Mouse (Mus musculus) heart, postnatal 10 days (tissue): ENCODE data around the gene Srrm3. TPM values are rescaled to one million over a fixed set of nuclear protein-coding genes. Genes with fewer than 3 reads are reported as not detected.

Experiments
- DNase-seq, 2 experiments: peaks; one replicate each; pipeline ENCODE4 v3.0.0; 2021
- intact Hi-C: fragments of 180-260 bp; cut with DNase I; formaldehyde crosslinking; loops from one replicate; pipeline ENCODE4 v1.15.1; 2025
- total RNA-seq, 2 experiments: library from RNA; stranded (reverse); gene quantifications; 2 replicates each; pipeline ENCODE4 v1.2.3; 2021

The Srrm3 gene
- total RNA-seq: under 1 TPM; 0.24 to 0.25 TPM

DNA sequence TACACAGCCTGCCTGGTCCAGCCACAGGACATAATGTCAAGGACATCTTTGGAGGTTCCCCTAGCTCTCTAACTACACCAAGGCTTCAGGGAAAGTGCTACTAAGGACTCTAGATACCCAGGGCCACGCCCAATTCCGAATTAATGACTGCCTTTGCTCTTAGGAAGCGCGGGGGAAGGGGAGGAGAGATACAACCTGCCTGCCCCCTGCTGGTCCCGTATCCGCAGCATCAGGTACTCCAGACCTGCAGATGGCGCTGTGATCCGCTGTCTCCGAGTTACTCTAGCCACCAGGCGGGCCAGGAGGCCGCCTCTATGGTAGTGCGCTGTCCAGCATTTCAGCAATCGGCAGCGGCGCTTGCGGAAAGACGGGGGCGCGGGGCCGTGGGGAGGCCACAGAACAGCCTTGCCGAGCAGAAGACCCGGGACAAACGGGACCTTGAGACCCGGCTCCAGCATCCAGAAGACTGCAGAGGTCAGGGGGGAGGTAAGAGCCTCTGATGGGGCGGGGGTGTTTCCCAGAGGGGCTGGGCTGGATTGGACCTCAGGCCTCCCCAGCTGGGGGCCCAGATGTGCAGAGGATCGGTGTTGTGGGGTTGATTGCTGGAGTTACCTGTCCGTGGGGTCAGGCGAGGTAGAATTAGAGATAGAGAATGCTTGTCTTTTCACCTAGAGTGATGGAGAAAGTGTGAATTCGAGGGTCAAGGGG, at the start of gene Srrm3:
Srrm3 (plus strand) TSS at position 336 of the 708 bp plus-strand sequence.
- peak; percentile 92 to 97 for DNase-seq
- intact Hi-C loops: loop anchor here (5.0 kb wide), 1 partner anchor 36 kb away; no protein-coding TSS in a partner anchor

DNA sequence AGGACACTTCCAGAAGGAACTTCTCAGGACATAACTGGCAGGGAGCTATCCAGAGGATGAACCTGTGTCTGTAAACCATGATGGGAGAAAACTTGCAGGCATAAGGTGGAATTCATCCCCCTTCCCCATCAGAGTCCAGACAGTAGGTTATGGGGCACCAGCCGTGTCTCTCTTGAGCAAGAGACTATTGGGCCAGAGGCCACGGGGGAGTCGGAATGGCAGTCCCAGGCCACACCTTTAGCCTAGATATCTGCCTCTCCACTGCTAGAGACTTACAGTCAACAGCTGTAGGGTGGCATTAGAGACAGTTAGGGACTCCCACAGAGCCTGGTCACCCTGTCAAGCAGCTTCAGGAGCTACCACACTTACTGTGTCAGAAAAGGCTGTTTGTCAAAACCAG, 44.8 kb upstream of the Srrm3 start:
- DNase-seq: no peak
- intact Hi-C loops: loop anchor here (2.0 to 5.0 kb wide), 2 partner anchors 131 to 360 kb away; no protein-coding TSS in a partner anchor

DNA sequence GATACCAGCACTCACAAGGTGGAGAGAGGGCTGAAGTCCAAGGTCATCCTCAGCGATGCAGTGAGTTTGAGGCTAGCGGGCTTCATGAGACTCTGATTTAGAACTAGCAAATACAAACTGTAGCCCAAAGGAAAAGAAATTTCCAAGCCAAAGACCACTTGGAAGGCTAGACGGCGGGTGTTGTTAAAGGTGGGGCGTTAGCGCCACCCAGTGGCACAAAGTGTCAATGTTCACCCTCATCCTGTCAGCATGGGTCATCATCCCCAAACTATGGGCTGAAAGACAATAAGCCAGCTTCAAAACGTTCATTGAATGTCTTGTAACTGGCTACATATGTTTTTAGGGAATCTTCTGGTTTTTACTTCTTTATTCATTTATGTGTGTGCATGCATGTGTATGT, 43.2 kb upstream of the Srrm3 start:
- intact Hi-C loops: loop anchor here (1.0 to 5.0 kb wide), 3 partner anchors 133 to 361 kb away; no protein-coding TSS in a partner anchor
- peak; percentile 78 to 89 for DNase-seq

DNA sequence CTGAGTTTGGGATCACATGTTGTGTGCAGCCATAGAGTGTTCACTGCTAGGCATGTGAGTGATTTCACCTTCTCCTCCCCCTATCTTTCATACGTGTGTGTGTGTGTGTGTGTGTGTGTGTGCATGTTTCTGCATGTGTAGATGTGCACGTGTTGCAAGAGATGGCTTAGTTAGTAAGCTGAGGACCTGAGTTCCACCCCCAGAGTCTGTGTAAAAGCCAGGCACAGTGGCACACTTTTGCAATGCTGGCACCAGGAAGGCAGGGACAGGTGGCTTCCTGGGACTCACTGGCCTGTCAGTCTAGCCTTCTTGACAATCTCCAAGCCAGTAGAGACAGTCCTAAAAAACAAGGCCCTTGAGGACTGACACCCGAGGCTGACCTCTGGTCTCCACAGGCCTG, 41.7 kb upstream of the Srrm3 start:
- intact Hi-C loops: loop anchor here (5.0 kb wide), 1 partner anchor 363 kb away; no protein-coding TSS in a partner anchor
- DNase-seq: no peak

DNA sequence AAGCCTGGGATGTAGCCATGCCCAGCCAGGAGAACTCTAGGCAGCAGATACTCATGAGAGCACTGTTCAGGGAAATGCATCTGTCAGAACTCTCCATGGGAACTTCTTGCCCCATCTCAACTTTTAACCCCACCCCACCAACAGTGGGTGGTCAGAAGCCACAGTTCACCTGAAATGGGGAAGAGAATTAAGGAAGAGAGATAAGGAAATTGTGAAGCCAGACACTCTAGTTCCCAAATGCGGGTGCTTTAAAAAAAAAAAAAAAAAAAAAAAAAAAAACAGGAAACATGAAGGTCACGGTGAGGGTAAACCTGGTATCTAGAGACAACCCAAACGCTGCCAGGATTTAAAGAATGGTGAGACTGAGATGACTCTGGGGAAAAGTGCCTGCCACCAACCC, 34.2 kb upstream of the Srrm3 start:
- no peak for DNase-seq
- intact Hi-C loops: no loop called here

DNA sequence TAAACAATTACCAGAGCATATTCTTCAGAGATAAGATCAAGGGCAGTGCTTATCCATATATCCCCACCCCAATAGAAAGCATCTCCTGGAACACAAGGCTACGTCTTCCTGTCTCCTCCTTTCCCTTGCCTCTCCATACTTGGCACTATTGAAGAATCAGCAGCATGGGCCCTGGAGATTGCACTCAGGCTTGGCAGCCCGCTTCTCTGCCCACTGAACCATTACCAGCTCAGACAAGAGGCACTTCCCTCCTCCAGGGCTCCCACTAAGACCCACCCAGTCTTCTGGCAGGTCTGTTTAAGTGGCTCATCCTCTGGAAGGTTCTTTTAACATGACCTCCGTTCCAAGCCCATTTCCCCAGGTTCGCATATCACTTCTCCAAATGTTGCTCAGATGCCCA, 30.1 kb upstream of the Srrm3 start:
- no peak for DNase-seq

DNA sequence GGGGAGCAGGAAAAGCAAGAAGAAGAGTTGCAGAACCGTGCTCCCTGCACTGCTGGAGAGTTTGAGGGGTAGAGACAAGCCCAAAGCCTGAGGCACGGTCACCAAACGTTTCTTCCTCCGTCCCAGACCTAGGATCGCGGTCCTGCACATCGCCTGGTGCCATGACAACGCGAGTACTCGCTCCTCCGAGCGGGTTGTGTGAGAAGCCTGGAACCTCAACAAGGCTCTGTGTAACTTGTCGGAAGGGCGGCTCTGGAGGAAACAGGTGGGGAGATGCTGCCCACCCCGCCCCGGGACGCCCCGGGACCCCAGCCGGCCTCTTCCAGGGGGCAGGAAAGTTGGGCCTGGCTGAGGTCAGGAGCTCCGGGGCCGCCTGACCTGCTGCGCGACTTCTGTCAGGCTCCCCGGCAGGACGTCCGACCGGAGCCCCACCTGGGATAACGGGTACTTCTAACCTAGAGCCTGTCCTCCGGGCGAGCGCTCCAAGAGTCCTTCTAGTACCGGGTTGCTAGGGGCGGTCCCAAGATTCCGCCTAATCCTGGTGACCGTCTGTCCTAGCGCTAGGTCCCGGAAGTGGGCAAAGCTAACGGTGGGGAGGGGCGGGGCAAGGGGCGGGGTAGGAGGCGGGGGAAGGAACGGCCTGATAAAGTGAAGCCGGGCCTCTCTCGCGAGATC, 28.8 kb upstream of the Srrm3 start, which contains the start of gene Styxl1:
Styxl1 (minus strand) TSS at position 590 of the 675 bp plus-strand sequence.
- intact Hi-C loops: loop anchor here (1.0 to 5.0 kb wide), 2 partner anchors 34 to 381 kb away; partner anchors contain the start of gene Tmem120a

More for the DNA sequence above, 30.1 kb upstream of the Srrm3 start:
- intact Hi-C loops: loop anchor here (5.0 kb wide), 1 partner anchor 379 kb away; no protein-coding TSS in a partner anchor

DNA sequence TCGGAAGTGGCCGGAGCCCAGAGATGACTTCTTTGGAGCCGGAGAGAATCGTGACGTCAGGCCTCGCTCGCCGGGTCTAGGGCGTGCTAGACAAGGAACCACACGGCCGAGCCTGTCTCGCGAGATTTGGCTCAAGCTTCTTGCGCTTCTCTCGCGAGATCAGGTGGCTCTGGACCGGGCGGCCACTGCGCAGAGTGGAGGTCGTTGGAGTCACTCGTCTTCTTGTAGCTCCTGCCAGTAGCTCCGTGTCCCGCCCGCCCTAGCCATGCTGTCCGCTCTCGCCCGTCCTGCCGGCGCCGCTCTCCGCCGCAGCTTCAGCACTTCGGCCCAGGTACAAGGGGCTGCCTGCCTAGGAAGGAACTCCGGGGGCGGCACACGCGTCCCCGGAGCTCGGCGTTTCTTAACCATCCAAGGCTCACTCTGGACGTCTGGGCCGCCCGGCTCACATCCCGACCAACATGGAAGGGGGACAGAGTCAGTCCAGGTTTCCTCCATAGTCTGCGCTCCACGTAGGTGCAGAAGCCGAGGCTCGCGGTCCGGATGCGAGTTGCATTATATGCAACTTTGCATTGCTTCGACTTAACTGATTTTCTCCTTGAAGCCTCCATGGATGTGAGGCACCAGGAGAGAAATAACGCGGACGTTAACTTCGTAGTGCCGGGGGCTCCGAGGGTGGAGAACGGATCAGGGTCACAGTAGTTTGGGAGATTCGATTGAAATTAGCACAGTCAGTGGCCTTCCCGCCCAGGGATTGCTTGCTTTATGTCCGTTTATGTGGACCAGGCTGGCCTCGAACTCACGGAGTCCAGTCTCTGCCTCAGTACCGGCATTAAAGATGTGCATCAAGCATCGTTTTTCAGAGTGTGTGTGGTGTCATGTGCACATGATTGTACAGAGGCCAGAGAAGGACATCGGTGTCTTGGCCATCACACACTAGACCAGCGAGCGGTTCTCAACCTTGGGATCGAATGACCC, 27.9 kb upstream of the Srrm3 start, which contains the start of gene Mdh2:
Mdh2 (plus strand) TSS at position 10 of the 975 bp plus-strand sequence.
- intact Hi-C loops: loop anchor here (1.0 to 5.0 kb wide), 2 partner anchors 34 to 381 kb away; partner anchors contain the start of gene Tmem120a
- peak; percentile 100 for DNase-seq

More for the DNA sequence above, 28.8 kb upstream of the Srrm3 start, which contains the start of gene Styxl1:
- no peak for DNase-seq

DNA sequence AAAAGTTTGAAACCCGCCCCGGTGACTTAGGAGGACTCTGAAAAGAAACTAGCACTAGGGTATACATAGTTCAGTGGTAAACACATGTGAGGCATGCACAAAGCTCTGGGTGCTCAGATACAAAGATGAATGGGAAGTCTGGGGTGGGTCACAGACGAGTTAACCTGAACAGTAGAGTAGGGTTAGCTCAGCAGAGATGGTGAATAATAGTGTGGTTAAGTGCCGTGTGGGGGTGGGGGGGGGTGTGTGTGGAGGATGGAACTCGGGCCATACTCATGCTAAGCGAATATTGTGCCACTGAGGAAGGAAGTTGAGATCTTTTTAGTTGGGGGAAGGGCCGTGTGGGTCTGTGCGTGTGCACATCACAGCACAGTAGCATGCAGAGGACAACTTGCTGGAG, 26.4 kb upstream of the Srrm3 start:
- no peak for DNase-seq
- intact Hi-C loops: no loop called here

DNA sequence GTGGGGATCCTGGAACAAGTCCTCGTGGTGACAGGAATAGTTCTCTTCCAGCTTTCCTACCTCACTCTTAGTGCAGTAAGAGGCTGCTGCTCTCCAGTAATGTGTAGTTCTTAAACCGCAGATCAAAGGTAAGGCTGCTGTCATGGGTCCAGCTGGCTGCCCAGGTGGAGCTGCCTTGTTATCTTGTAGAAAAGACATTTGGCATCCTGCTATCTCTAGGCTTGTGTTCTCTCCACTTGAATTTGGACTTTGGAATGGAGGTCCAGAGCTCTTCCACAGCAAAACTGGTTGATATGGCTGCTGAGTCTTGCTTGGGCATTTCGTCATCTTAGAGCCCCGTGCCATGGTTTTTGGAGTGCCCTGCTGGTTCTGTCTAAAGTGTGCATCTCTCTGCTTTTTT, 23.8 kb upstream of the Srrm3 start:
- intact Hi-C loops: no loop called here
- no peak for DNase-seq

DNA sequence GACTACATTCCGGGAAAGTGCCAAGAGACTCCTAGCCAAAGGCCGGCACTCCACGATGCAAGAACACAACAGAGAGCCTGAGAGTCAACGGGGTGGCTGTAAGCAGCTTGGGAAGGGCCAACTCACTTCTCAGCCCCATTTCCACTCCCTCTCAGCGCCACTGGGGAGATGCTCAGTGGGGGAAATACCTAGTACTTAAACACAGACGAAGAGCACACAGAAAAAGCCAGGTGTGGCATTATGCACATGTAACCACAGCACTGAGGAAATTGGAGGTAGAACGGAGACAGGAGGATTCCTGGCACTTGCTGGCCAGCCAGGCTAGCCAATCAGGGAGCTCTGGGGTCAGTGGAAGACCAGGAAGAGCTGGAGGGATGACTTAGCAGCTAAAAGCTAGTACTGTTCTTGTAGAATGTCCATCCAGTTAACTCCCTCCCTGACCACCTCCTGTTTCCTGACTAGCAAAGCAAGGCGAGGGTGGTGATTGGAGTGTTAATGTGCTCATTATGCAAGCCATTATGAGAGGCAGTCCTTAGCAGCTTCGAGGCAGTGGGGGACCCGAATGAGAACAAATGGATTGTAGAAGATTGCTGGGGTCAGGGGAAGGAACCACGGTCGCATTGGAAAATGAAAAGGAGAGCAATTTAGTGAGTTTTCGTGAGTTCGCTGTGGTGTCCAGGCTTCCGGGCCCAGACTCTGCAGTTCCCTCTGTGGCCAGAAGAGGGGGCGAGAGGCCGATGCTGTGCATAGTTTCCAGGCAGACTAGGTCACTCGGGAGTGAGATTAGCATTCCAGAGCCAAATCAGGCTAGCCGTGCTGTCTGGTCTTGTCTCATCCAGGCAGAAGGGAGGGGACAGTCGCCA, 12.5 kb upstream of the Srrm3 start:
- intact Hi-C loops: loop anchor here (1.0 kb wide), 1 partner anchor 61 kb away; no protein-coding TSS in a partner anchor

DNA sequence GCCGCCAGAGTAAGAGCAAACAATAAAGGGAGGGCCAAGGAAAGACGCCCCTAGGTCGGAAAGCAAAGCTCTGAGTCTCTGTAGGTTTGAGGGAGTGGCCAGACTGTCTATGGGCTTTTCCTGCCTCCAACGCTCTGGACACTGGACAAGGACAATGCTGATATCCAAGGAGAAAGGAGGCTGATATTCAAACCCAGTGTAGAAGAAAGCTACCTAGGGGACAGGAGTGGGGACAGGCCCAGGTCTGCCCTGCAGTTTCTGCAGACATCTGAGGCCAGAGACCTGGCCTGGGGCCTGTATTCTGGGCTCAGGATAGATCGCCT, 11.9 kb upstream of the Srrm3 start:
- intact Hi-C loops: loop anchor here (1.0 kb wide), 1 partner anchor 60 kb away; no protein-coding TSS in a partner anchor
- no peak for DNase-seq

More for the DNA sequence above, 12.5 kb upstream of the Srrm3 start:
- DNase-seq: peak; percentile 92 to 94

DNA sequence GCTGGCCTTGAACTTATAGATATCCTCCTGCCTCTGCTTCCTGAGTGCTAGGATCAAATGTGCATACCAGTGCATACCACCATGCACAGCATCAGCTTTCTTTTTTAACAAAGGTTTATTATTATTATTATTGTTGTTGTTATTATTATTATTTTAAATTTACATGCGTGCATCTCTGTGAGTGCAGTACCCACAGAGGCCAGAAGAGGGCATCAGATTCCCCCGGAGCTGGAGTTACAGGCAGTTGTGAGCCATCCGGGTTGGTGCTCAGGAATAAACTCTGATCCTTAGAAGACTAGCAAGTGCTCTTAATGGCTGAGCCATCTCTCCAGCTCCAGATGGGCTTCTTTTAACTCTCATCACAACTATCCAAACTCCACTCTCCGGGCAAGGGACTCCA, 6.9 kb upstream of the Srrm3 start:
- intact Hi-C loops: no loop called here
- DNase-seq: no peak

DNA sequence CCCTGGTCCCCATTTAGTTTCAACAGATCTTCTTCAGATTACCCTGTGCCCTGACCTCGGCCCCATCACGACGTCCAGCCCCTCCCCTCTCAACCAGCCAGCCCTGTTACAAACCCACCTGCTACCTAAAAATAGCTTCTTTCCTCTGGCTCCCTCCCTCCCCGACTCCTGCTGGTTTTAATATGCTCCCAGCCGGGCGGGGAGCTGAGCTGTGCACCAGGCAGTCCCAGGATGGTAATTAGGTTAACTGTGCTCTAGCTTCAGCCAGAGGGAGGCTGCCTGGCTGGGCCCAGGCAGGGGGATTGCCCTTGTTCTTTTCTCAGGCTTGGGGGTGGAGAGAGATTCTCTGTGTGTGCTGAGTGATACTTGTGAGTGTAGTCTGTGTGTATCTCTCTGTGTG, 5.8 kb upstream of the Srrm3 start:
- intact Hi-C loops: no loop called here
- no peak for DNase-seq

DNA sequence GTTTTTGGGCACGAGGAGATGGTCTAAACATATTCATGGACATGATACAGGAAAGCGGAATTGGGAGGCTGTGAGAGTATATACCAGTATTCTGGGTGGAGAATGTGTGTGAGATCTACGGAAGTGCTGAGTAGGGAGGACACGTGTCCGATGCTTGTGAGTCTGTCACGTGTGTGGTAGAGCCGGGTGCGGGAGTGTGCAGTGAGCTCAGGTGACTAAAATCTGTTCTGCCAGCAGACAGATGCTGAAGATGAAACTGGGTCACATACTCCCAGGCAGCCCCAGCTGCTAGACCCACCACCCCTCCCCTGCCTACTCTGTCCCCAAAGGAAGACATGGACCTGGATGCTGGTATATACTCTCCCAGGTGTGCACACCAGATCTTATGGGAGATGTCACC, 4.0 kb upstream of the Srrm3 start:
- intact Hi-C loops: no loop called here
- no peak for DNase-seq

DNA sequence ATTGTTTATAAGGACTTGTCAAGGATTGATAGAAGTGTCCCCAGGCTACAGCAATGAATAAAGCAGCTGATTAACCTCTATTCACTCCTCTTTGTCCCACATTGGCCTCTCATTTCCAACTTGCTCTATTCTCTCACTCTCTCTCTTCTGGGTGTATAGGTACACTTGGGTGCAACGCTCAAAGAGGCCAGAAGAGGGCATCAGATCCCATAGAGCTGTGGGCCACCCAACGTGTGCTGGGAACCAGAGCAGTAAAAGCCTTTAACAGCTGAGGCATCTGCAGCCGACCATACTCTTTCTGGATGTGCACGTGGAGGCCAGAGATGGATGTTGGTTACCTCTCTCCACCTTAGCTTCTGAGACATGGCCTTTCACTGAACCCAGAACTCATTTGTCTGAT, 3.6 kb upstream of the Srrm3 start:
- intact Hi-C loops: no loop called here
- DNase-seq: no peak

DNA sequence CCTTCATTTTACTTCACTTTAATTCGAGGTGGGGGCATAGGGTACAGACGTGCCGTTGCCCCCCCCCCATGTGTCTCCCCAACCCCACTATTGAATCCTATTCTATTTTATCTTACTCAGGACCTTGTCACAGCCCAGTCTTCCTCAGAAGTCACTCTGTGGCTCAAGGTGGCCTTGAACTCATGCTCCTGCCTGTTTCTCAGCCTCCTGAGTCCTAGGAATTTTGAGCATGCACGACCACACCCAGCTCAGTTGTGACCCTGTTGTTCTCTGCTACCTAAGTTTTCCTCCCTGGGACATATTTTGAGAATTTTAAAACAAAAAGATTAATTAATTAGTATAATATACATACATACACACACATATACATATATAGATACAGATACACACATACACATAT, 3.0 kb upstream of the Srrm3 start:
- intact Hi-C loops: no loop called here
- DNase-seq: no peak

DNA sequence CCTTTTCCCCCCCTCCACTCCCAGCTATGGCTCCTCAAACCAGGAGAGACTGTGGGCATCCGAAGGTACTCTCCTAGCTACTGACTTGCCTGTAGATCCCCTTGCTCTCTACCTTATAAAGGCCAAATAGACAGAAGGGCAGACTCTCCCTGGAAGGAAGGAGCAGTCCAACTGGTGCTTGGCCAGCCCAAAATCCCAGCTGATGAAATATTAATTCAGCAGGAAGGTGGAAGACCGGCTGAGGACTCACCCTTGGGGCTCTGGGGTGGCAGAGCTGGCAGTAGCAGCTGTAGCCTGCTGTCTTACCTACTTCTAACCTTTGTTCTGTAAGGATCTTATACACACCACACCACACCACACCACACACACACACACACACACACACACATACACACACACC, 2.0 kb upstream of the Srrm3 start:
- intact Hi-C loops: loop anchor here (5.0 kb wide), 1 partner anchor 38 kb away; no protein-coding TSS in a partner anchor
- no peak for DNase-seq

DNA sequence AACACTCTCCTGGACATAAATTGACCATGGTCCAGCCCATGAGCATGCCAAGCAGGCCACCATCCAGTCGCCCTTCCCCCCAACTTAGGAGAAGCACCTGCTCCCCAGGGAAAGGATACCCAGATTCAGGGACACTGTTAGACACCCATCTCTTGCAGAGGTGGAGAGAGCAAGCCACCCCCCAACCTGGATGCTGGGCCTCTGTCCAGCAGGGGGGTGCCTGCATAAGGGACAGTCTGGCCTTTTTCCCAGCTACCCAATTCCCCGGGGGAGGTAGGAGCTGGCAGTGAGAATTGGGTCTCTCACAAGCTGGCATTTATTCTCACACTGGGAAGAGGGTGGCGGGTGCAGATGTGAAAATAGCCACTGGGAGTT, 560 bp downstream of the Srrm3 start:
- no peak for DNase-seq
- intact Hi-C loops: loop anchor here (5.0 kb wide), 1 partner anchor 35 kb away; no protein-coding TSS in a partner anchor
